ENCODE assay signal across 8 mouse cellular contexts in genomic region chr13:67779265-67780221, GRCm38 (mm10). TPM values are rescaled to one million over a fixed set of nuclear protein-coding genes. Genes with fewer than 3 reads are reported as not detected.
DNase-seq lines count a peak whose midpoint lies in the region; ATAC-seq and TF ChIP-seq lines count a peak whose summit lies in the region.

Gene Zfp493 (plus strand): TSS chr13:67779693.

- whole genome bisulfite sequencing in macrophage (ENCODE audit: missing documents): 12% methylated on average over 22 of the region's 26 CpGs

- H3K4me3 ChIP-seq in left cerebral cortex, adult 2 months: peak within 1 kb of the TSS; percentile 73
- peak within 1 kb of the TSS; percentile 68 for H3K4me3 ChIP-seq in macrophage (ENCODE audit: inconsistent target)

- H3K27ac ChIP-seq in left cerebral cortex, adult 2 months: peak within 1 kb of the TSS; percentile 22; the same call in 1 of the 2 replicates
- H3K27ac ChIP-seq in macrophage: peak within 1 kb of the TSS; percentile 46

- H3K36me3 ChIP-seq in macrophage (ENCODE audit: inconsistent target): no peaks in the 10 kb centered on the region

- DNase-seq in gastrocnemius, adult 8-10 months (ENCODE audit: low spot score in 2 of 2): peak; percentile 48 to 73
- DNase-seq in hindlimb bud, embryonic 11.5 days (ENCODE audit: extremely low spot score, low read depth, low spot score): peak; percentile 69
- DNase-seq in left cerebral cortex, adult 2 months (ENCODE audit: extremely low spot score in 1 of 2, low spot score in 2 of 2): peak; percentile 57 to 62
- peak; percentile 53 for DNase-seq in retina, postnatal 7 days (ENCODE audit: low read depth, low spot score)
- peak; percentile 60 for DNase-seq in urinary bladder, postnatal 14 days (ENCODE audit: low spot score)

- no peak for TF ChIP-seq CTCF in left cerebral cortex, adult 2 months (IDR thresholded peaks at IDR 0.05)

- H3K79me2 ChIP-seq in macrophage (ENCODE audit: inconsistent target): no peaks in the 10 kb centered on the region

- intact Hi-C loops in left cerebral cortex, adult 2 months (cut with DNase I): loop anchor here (1.0 to 5.0 kb wide), 2 partner anchors 24 to 33 kb away; partner anchors contain the start of genes Zfp273 and Zfp85

- peak; percentile 100 for ATAC-seq in activated CD4-positive, CD25-positive, alpha-beta regulatory T cell, adult 4 months
- ATAC-seq in common myeloid progenitor, adult 5-6 weeks (replicated peaks; ENCODE audit: low read depth, poor library complexity, severe bottlenecking): peak; percentile 100

RNA-seq across cellular contexts. Expression of gene Zfp493, which starts in this region (rescaled TPM):
- polyA plus RNA-seq in activated CD4-positive, CD25-positive, alpha-beta regulatory T cell, adult 4 months (2017; shearing (Covaris generic)): 1 to 10 TPM; 1.8 to 2.5 TPM
- total RNA-seq in common myeloid progenitor, adult 5-6 weeks (2017): 3.0 and 3.2 TPM in 2 replicates
- total RNA-seq in gastrocnemius, adult 8-10 months (2022): 1 to 10 TPM; 3.7 to 5.5 (median 4.4) TPM
- total RNA-seq in left cerebral cortex, adult 2 months (2021): 1 to 10 TPM; 4.4 to 4.7 TPM
- 1 to 10 TPM in 16 of 26 experiments, under 1 TPM in 10; 0.37 to 5.5 (median 1.2) TPM for total RNA-seq in macrophage (2018; cell fraction: chromatin; rRNA removed)
- total RNA-seq in macrophage (2018; cell fraction: cytosol; rRNA removed): 1 to 10 TPM in 21 of 26 experiments, under 1 TPM in 5; 0.37 to 3.2 (median 2.0) TPM
- 1 to 10 TPM in 17 of 26 experiments, under 1 TPM in 9; 0.28 to 7.0 (median 1.6) TPM for total RNA-seq in macrophage (2018; cell fraction: nucleus; rRNA removed)
- polyA plus RNA-seq in macrophage (2018): 2.4 to 3.7 TPM (median 2.5 TPM) in 3 replicates

Comparison
In these comparisons a context has a peak if more than half of its experiments do, and no peak if none do; other contexts are left out.
1. Peak in every context shown above with its lines: DNase-seq, ATAC-seq, H3K4me3 ChIP-seq and H3K27ac ChIP-seq.